Mouse (Mus musculus) liver, adult 2 months (tissue): ENCODE measurements around the gene Sorbs1. TPM values are rescaled to one million over a fixed set of nuclear protein-coding genes. Genes with fewer than 3 reads are reported as not detected.
A peak's percentile ranks its signal among the peaks of the same experiment; 100 is the strongest.

Experiments used
- DNase-seq: peaks from one replicate; pipeline ENCODE4 v3.0.0-alpha.2; 2011; ENCODE audit warnings: low read depth, low spot score; ENCODE audit errors: extremely low read depth
- H3K27ac ChIP-seq: fragments of 200-500 bp; replicated peaks from 2 replicates; pipeline ENCODE4 v1.5.1; 2012; ENCODE audit warnings: low read depth, mild to moderate bottlenecking, control low read depth, inconsistent platforms, low read length; ENCODE audit not compliant: insufficient read depth
- H3K27me3 ChIP-seq: fragments of 200-500 bp; 2 replicates; pipeline ENCODE4 v1.6.1; 2012; ENCODE audit warnings: mild to moderate bottlenecking, moderate library complexity, low read length, inconsistent platforms; ENCODE audit not compliant: control insufficient read depth, insufficient read depth
- H3K36me3 ChIP-seq: fragments of 200-500 bp; 2 replicates; pipeline ENCODE4 v1.6.1; 2012; ENCODE audit warnings: low read length, inconsistent platforms; ENCODE audit not compliant: control insufficient read depth, insufficient read depth
- H3K4me1 ChIP-seq: fragments of 200-500 bp; 2 replicates; pipeline ENCODE4 v1.6.1; 2011; ENCODE audit warnings: low read length; ENCODE audit not compliant: control insufficient read depth, insufficient read depth
- H3K4me3 ChIP-seq: fragments of 200-500 bp; 2 replicates; pipeline ENCODE4 v1.5.1; 2011; ENCODE audit warnings: low read depth, mild to moderate bottlenecking, control low read depth, low read length, moderate library complexity; ENCODE audit not compliant: insufficient read depth
- H3K79me2 ChIP-seq: fragments of 200-500 bp; 2 replicates; pipeline ENCODE4 v1.6.1; 2012; ENCODE audit warnings: inconsistent platforms, mild to moderate bottlenecking, low read length, moderate library complexity; ENCODE audit not compliant: control insufficient read depth, insufficient read depth
- H3K9ac ChIP-seq: fragments of 200-500 bp; 2 replicates; pipeline ENCODE4 v1.6.1; 2012; ENCODE audit warnings: low read depth, mild to moderate bottlenecking, control low read depth, inconsistent platforms, low read length
- CTCF ChIP-seq: fragments of 200-500 bp; IDR thresholded peaks from 2 replicates; pipeline ENCODE4 v1.5.1; 2011; ENCODE audit warnings: low read depth, low read length, control low read depth
- POLR2A ChIP-seq: fragments of 200-500 bp; IDR thresholded peaks from 2 replicates; pipeline ENCODE4 v1.6.1; 2011; ENCODE audit warnings: low read length, control low read depth; ENCODE audit not compliant: insufficient read depth; ENCODE audit errors: extremely low read depth
- WGBS: fragments of 180-500 bp; shearing (Covaris S2); methylation state at CpG from one replicate; pipeline ENCODE4 v1.1.7; 2018; 5-methylcytosine and 5-hydroxymethylcytosine counted together
- polyA plus RNA-seq: library from polyadenylated mRNA; depleted of rRNA; stranded (reverse); fragments of >200 nt; gene quantifications from 2 replicates; pipeline ENCODE4 v1.2.3, GENCODE M21; 2012
- total RNA-seq: library from RNA; depleted of rRNA; stranded (reverse); fragments of >200 nt; gene quantifications from 2 replicates; pipeline ENCODE4 v1.2.3, GENCODE M21; 2014

Sorbs1 gene
- total and polyA plus RNA-seq, 2 experiments, result 12.0 to 41.0 TPM

DNA sequence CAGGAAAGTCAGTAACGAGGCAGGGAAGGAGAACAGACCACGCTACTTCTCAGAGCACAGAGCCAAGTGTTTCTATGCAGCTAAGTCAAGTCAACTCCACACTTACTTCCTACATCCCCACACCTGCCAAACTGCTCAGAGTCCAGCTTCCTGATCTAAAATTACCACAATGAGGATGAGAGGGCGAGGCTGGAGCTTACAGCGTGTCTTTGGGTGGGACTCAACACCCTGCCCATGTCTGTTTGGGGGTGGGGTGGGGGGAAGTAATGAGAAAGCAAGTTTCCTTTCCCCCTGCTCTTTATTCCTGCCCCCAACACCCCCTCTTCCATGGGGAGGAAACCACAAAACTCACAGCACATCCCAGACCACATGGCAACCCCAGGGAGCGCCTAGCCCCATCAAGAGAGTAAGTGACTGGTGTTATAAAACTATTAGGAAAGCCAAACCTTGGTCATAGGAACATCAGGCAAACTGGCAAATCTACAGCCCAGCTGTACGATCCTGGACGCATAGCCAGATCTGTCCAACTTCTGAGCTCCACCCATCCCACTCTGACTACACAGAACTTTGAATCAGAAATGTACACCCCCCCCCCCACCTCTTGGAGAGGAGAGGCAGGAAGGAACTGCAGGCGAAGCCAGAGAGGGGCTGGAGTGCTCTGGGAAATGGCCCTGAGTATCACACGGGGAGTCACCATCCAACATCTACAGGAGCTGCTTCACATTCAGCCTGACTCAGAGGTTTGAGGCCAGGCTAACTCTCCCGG, 118.8 kb downstream of the Sorbs1 start:
- TF ChIP-seq POLR2A, result no peak
- H3K4me1 ChIP-seq, result peaks cover 6% of the 10 kb centered on the region
- 75% methylated on average over 10 of the region's 10 CpGs for WGBS
- H3K27ac ChIP-seq, result peak overlapping the region; percentile 50
- no peak for DNase-seq
- no peak overlapping the region for H3K9ac ChIP-seq
- no peaks in the 10 kb centered on the region for H3K79me2 ChIP-seq
- no peaks in the 10 kb centered on the region for H3K27me3 ChIP-seq
- H3K4me3 ChIP-seq, result no peak overlapping the region
- H3K36me3 ChIP-seq, result peaks cover 7% of the 10 kb centered on the region; the same call in 1 of the 2 replicates

DNA sequence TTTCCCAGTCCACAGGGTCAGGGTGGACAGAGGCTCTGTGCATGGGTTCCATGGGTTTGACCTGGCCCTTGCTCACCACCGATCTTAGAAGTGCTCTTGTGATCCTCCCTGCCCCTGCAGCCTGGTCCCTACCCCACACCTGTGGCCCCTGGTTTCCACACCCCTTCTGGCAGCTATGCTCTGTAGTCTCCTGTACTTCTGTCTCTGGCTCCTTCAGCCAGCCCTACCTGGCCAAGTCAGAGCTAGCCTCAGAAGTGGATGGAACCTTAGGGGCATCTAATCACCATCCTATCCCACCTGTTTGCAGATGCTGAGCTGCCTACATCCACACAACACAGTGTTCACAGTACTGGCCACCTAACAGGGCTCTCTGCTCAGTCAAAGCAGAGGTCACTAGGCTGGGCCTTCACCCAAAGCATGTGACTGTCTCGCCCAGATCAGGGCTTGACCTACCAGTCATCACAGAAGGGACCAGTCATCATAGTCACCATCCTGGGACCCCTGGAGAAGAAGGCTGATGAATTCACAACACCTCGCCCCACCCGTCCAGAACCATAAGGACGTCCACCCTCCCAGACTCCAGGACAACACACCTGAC, 120.7 kb downstream of the Sorbs1 start:
- Histone ChIP-seq H3K4me3 (no peak overlapping the region), H3K27me3 (no peaks in the 10 kb centered on the region), H3K79me2 (no peaks in the 10 kb centered on the region), H3K27ac (no peak overlapping the region), H3K9ac (no peak overlapping the region), H3K36me3 (peaks cover 2% of the 10 kb centered on the region; the same call in 1 of the 2 replicates), H3K4me1 (peaks cover 12% of the 10 kb centered on the region)
- peak; percentile 26 for DNase-seq
- WGBS, result 80% methylated on average over 5 of the region's 5 CpGs
- TF ChIP-seq CTCF (no peak), POLR2A (no peak)

DNA sequence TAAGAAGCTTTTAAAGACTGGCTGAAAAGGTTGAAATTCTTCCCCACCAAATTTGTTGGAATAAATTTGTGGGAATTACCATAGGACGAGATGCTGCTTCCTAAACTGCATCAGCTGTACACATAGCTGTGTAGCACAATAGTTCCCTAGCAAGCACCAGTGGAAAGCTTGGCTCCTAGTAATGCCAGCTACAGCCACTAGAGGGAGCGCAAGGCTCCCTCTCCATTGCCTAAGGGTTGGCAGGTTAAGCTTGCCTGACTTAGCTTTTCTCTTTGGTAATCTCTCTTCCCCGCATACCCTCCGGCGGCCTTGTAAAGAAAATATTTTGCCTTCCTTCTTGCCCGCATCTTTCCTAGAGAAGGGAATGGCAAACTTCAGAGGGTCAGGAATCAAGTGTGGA, 122.1 kb downstream of the Sorbs1 start:
- DNase-seq, result peak; percentile 66
- Histone ChIP-seq H3K4me1 (peaks cover 12% of the 10 kb centered on the region), H3K9ac (no peak overlapping the region), H3K4me3 (no peak overlapping the region), H3K79me2 (no peaks in the 10 kb centered on the region), H3K27ac (no peak overlapping the region), H3K36me3 (peaks cover 6% of the 10 kb centered on the region), H3K27me3 (no peaks in the 10 kb centered on the region)
- 9% methylated on average over 6 of the region's 6 CpGs for WGBS
- TF ChIP-seq POLR2A (no peak), CTCF (peak; percentile 90)

DNA sequence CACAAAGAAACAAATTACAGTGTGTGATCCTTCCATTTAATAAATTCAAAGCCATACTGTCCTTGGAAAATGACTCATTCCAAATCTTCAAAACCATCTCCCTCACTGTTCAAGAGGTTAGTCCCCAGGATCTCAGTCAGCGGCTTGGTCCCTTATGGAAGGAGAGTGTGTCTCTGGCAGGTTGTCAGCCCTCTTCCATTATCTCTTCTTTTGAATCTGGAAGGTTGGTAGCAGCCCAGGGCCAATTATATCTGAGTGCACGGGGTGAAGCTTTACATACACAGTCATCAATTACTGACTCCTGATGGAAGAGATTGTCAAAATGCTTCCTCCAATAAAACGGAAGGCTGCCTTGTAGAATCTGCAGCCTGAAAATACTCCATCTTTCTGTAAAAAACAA, 126.7 kb downstream of the Sorbs1 start:
- no peak overlapping the region for H3K9ac ChIP-seq
- 90% methylated on average over 3 of the region's 3 CpGs for WGBS
- no peaks in the 10 kb centered on the region for H3K79me2 ChIP-seq
- no peak overlapping the region for H3K27ac ChIP-seq
- H3K4me1 ChIP-seq, result peaks cover 11% of the 10 kb centered on the region
- no peaks in the 10 kb centered on the region for H3K27me3 ChIP-seq
- TF ChIP-seq POLR2A (no peak), CTCF (no peak)
- no peak overlapping the region for H3K4me3 ChIP-seq
- peaks cover 9% of the 10 kb centered on the region for H3K36me3 ChIP-seq
- DNase-seq, result no peak

DNA sequence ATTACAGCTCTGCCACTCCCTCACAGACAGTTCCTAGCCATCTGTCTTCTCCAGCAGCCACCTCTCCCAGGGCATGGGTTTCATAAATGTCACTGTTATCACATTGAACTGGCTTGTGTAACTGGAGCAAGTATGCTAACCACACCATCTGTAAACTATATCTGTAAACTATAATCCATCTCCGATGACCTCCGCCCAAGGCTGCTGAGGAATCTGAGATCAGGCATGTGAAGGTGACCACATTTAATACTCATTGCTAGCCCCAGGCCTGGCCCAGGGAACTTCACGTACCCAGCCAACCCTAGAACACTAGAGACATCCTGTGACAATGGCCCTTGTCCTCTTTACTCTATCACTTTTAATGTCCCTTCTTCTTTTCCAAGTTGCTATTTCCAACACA, 128.2 kb downstream of the Sorbs1 start:
- Histone ChIP-seq H3K27me3 (no peaks in the 10 kb centered on the region), H3K79me2 (no peaks in the 10 kb centered on the region), H3K27ac (no peak overlapping the region), H3K4me3 (no peak overlapping the region), H3K9ac (no peak overlapping the region), H3K36me3 (peaks cover 9% of the 10 kb centered on the region), H3K4me1 (peaks cover 11% of the 10 kb centered on the region)
- no peak for DNase-seq
- 92% methylated on average over 3 of the region's 3 CpGs for WGBS
- TF ChIP-seq POLR2A (no peak), CTCF (no peak)

DNA sequence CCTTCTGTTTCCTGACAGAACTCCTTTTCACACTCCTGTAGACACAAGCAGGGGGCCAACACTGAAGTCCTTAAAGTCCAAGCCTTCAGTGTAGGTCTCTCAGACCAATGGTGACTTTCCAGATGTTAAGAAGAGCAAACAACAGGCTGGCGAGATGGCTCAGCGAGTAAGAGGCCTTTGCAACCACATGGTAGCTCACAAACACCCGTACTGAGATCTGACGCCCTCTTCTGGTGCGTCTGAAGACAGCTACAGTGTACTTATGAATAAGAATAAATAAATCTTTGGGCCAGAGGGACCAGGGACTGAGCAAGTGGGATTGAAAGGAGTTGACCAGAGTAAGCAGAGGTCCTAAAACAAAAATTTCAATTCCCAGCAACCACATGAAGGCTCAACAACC, 129.6 kb downstream of the Sorbs1 start:
- Histone ChIP-seq H3K4me1 (peaks cover 6% of the 10 kb centered on the region), H3K9ac (no peak overlapping the region), H3K4me3 (no peak overlapping the region), H3K27ac (no peak overlapping the region), H3K27me3 (no peaks in the 10 kb centered on the region), H3K36me3 (peaks cover 9% of the 10 kb centered on the region), H3K79me2 (no peaks in the 10 kb centered on the region)
- peak; percentile 50 for TF ChIP-seq CTCF
- no peak for TF ChIP-seq POLR2A
- WGBS, result 24% methylated on average over 5 of the region's 5 CpGs
- peak; percentile 72 for DNase-seq
